Mouse (Mus musculus) hindbrain, embryonic 12.5 days (tissue): ENCODE measurements around the gene Ccdc80. TPM values are rescaled to one million over a fixed set of nuclear protein-coding genes. Genes with fewer than 3 reads are reported as not detected.
A peak's percentile ranks its signal among the peaks of the same experiment; 100 is the strongest.

Experiments
- ATAC-seq: fragments of 200-750 bp; cut with Nextera tagmentation; 2 replicates; pipeline ENCODE4 v1.8.0; 2017; ENCODE audit warnings: moderate TSS enrichment; ENCODE audit not compliant: low FRiP score
- H3K27ac ChIP-seq: fragments of 300-500 bp; sonication (generic); 2 replicates; pipeline ENCODE4 v1.5.1; 2016; ENCODE audit warnings: mild to moderate bottlenecking
- H3K27me3 ChIP-seq: fragments of 300-500 bp; sonication (generic); 2 replicates; pipeline ENCODE4 v1.6.1; 2016; ENCODE audit warnings: mild to moderate bottlenecking
- H3K36me3 ChIP-seq: fragments of 300-500 bp; sonication (generic); 2 replicates; pipeline ENCODE4 v1.6.1; 2016; ENCODE audit warnings: mild to moderate bottlenecking
- H3K4me1 ChIP-seq: fragments of 300-500 bp; sonication (generic); 2 replicates; pipeline ENCODE4 v1.6.1; 2016
- H3K4me2 ChIP-seq: fragments of 300-500 bp; sonication (generic); replicated peaks from 2 replicates; pipeline ENCODE4 v1.6.1; 2016; ENCODE audit warnings: mild to moderate bottlenecking
- H3K4me3 ChIP-seq: fragments of 300-500 bp; sonication (generic); 2 replicates; pipeline ENCODE4 v1.5.1; 2016; ENCODE audit warnings: mild to moderate bottlenecking
- H3K9ac ChIP-seq: fragments of 300-500 bp; sonication (generic); 2 replicates; pipeline ENCODE4 v1.6.1; 2016; ENCODE audit warnings: mild to moderate bottlenecking, moderate library complexity
- H3K9me3 ChIP-seq: fragments of 300-500 bp; sonication (generic); replicated peaks from 2 replicates; pipeline ENCODE4 v1.6.1; 2016; ENCODE audit warnings: mild to moderate bottlenecking
- WGBS: fragments of 180-500 bp; shearing (Covaris S2); methylation state at CpG from one replicate; pipeline ENCODE4 v1.1.7; 2016; 5-methylcytosine and 5-hydroxymethylcytosine counted together
- polyA plus RNA-seq: library from polyadenylated mRNA; unstranded; fragments of >200 nt; fragmentation: Nextera tagmentation; extraction: Ambion mirVana; gene quantifications from 2 replicates; pipeline ENCODE4 v1.2.1, GENCODE M21; 2016

Ccdc80 gene
- polyA plus RNA-seq, 1 experiment from 2014 or later, result 28.3 TPM

DNA sequence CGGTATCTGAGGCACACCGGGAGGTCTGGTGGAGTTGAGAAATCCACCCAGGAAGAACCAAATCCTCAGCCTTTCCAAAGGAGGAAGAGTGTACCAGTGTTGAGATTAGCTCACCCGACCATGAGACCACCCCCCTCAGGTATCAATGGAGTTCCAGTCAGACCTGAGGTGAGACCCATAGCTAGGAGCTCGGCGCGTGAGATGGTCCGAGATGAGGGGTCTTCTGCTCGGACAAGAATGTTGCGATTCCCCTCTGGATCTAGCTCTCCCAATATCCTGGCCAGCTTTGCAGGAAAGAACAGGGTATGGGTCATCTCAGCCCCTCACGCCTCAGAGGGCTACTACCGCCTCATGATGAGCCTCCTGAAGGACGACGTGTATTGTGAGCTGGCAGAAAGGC, 1.8 kb downstream of the Ccdc80 start:
- no peak overlapping the region for H3K27ac ChIP-seq
- H3K9ac ChIP-seq, result no peak overlapping the region
- H3K9me3 ChIP-seq, result no peaks in the 10 kb centered on the region
- H3K4me2 ChIP-seq, result 0 out of 2 replicates have a peak overlapping the region, but pooled peaks have one; percentile 13
- no peak for ATAC-seq
- no peak overlapping the region for H3K4me3 ChIP-seq
- no peaks in the 10 kb centered on the region for H3K36me3 ChIP-seq
- peaks cover 9% of the 10 kb centered on the region; the same call in 1 of the 2 replicates for H3K4me1 ChIP-seq
- no peaks in the 10 kb centered on the region for H3K27me3 ChIP-seq
- WGBS, result 92% methylated on average over 13 of the region's 13 CpGs

DNA sequence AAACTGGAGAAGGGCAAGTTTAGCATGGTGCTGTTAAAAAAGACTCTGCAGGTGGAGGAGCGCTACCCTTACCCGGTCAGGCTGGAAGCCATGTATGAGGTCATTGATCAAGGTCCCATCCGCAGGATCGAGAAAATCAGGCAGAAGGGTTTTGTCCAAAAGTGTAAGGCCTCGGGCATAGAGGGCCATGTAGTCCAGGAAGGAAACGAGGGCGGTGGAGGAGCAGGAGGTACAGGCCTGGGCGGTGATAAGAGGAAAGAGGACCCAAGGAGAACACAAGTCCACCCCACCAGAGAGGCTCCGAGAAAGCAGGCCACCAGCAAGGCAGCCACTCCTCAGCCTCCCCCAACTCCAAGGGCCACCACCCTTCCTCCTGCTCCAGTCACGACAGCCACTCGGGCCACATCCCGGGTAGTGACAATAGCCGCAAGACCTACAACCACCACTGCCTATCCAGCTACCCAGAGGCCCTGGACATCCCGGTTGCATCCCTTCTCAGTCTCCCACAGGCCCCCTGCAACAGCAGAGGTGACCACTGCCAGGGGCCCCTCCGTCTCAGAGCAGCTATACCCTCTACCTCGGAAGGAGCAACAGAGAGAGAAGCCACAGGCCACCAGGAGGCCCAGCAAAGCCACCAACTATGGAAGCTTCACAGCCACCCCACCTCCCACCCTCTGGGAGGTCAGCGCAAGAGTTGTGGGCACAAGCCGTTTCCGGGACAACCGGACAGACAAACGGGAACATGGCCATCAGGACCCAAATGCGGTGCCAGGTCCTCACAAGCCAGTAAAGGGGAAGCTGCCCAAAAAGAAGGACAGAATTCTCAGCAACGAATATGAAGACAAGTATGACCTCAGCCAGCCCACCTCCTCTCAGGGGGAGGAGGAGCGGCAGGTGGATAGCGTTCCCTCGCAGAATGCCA, 2.6 kb downstream of the Ccdc80 start:
- WGBS, result 87% methylated on average over 26 of the region's 26 CpGs
- H3K9me3 ChIP-seq, result no peaks in the 10 kb centered on the region
- H3K36me3 ChIP-seq, result no peaks in the 10 kb centered on the region
- H3K4me3 ChIP-seq, result no peak overlapping the region
- no peak overlapping the region for H3K27ac ChIP-seq
- H3K27me3 ChIP-seq, result no peaks in the 10 kb centered on the region
- H3K9ac ChIP-seq, result no peak overlapping the region
- H3K4me2 ChIP-seq, result no peak overlapping the region
- H3K4me1 ChIP-seq, result peaks cover 9% of the 10 kb centered on the region; the same call in 1 of the 2 replicates
- ATAC-seq, result no peak

GRCm38 (mm10) chr16:45097467-45097866, 4.3 kb downstream of the Ccdc80 start:
- Histone ChIP-seq H3K4me2 (no peak overlapping the region), H3K27ac (no peak overlapping the region), H3K9ac (no peak overlapping the region), H3K27me3 (no peaks in the 10 kb centered on the region), H3K4me3 (no peak overlapping the region), H3K36me3 (no peaks in the 10 kb centered on the region), H3K4me1 (peaks cover 9% of the 10 kb centered on the region; the same call in 1 of the 2 replicates), H3K9me3 (no peaks in the 10 kb centered on the region)
- 97% methylated on average over 2 of the region's 2 CpGs for WGBS
- ATAC-seq, result no peak

- H3K27me3 ChIP-seq, result no peaks in the 10 kb centered on the region
- WGBS, result 56% methylated on average over 10 of the region's 10 CpGs
- peaks cover 9% of the 10 kb centered on the region; the same call in 1 of the 2 replicates for H3K4me1 ChIP-seq
- no peak overlapping the region for H3K4me3 ChIP-seq
- H3K9me3 ChIP-seq, result no peaks in the 10 kb centered on the region
- no peak for ATAC-seq
- no peak overlapping the region for H3K27ac ChIP-seq
- H3K4me2 ChIP-seq, result no peak overlapping the region
- H3K9ac ChIP-seq, result no peak overlapping the region
- no peaks in the 10 kb centered on the region for H3K36me3 ChIP-seq
These were observed 5.1 kb downstream of the Ccdc80 start for GRCm38 (mm10) chr16:45098186-45098885.

DNA sequence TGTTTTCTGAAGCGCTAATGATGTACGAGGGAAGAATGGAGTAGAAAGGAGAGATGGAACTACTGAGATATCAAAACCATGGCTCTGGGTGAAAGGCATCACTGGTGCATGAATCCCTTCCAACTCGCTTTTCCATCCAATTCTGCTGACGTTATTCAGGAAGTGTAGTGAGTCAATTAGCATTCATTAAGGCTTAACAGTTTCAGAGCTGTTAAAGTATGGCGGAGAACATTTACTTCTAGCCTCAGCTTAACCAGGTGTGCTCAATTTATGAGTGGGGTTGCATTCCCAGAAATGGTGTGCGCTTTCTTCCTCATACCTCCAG, 5.6 kb downstream of the Ccdc80 start:
- no peaks in the 10 kb centered on the region for H3K9me3 ChIP-seq
- no peak overlapping the region for H3K27ac ChIP-seq
- 70% methylated on average over 6 of the region's 6 CpGs for WGBS
- ATAC-seq, result no peak
- peaks cover 9% of the 10 kb centered on the region; the same call in 1 of the 2 replicates for H3K4me1 ChIP-seq
- H3K27me3 ChIP-seq, result no peaks in the 10 kb centered on the region
- H3K4me2 ChIP-seq, result no peak overlapping the region
- no peak overlapping the region for H3K9ac ChIP-seq
- H3K36me3 ChIP-seq, result no peaks in the 10 kb centered on the region
- H3K4me3 ChIP-seq, result no peak overlapping the region

DNA sequence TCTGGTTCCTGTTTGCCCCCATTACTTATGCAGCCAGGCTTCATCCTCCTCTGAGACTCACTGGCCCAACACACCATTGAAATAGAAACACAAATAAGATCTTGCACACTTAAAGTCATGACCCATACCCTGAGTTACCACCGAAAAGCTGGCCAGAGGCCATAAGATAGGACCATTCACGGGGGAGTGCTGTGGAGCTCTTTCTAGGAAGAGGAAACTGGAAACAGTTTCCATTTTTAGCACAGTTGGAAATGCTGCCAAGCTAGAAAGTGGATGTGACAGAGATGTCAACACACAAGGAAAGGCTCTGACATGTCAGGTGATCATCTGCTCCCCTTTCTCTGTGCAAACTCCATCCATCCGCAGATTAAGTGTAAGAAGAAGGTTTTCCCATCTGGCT, 7.7 kb downstream of the Ccdc80 start:
- no peak for ATAC-seq

GRCm38 (mm10) chr16:45104993-45105392, 11.8 kb downstream of the Ccdc80 start:
- Histone ChIP-seq H3K36me3 (no peaks in the 10 kb centered on the region), H3K4me3 (no peak overlapping the region), H3K27me3 (no peaks in the 10 kb centered on the region), H3K4me1 (no peaks in the 10 kb centered on the region), H3K9ac (no peak overlapping the region), H3K4me2 (no peak overlapping the region), H3K9me3 (no peaks in the 10 kb centered on the region), H3K27ac (no peak overlapping the region)
- no peak for ATAC-seq
- 63% methylated on average over 3 of the region's 3 CpGs for WGBS

More for the DNA sequence above, 7.7 kb downstream of the Ccdc80 start:
- WGBS, result 82% methylated on average over 3 of the region's 3 CpGs
- Histone ChIP-seq H3K4me1 (0 out of 2 replicates have a peak, but pooled peaks cover 4% of the 10 kb centered on the region), H3K9me3 (no peaks in the 10 kb centered on the region), H3K4me3 (no peak overlapping the region), H3K9ac (no peak overlapping the region), H3K27ac (no peak overlapping the region), H3K27me3 (no peaks in the 10 kb centered on the region), H3K4me2 (no peak overlapping the region), H3K36me3 (no peaks in the 10 kb centered on the region)

DNA sequence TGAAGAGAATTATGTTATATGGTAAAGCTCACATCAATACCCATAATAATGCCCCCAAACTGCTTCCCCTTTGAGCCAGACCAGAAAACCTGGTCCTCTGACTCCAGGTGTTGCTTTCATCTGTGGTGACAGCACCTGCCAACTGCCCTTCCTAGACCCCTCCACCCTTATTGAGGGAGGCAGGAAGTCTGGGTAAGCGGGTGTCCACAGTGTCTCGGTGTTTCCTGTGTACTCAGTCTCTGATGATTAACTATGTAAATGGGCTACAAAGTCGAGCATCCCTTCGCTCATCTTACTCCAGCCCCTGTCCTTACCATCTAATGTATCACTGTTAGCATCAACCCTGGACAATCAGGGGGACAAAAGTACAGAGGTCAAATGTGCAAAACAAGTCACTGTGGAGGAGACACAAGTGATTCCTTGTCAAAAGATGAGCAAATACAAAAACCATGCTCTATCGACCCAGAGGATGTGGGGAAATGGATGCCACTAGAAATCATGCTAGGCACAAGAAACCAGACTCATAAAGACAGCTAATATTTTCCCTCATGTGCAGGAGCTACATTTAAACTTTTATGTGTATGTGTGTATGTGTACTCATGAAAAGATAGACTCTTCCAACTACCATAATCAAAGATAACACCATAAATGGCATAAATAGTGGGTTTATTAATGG, 15.1 kb downstream of the Ccdc80 start:
- Histone ChIP-seq H3K9ac (no peak overlapping the region), H3K4me1 (no peaks in the 10 kb centered on the region), H3K27ac (no peak overlapping the region), H3K36me3 (no peaks in the 10 kb centered on the region), H3K4me3 (no peak overlapping the region), H3K27me3 (no peaks in the 10 kb centered on the region), H3K9me3 (no peaks in the 10 kb centered on the region), H3K4me2 (no peak overlapping the region)
- 74% methylated on average over 5 of the region's 5 CpGs for WGBS
- no peak for ATAC-seq

DNA sequence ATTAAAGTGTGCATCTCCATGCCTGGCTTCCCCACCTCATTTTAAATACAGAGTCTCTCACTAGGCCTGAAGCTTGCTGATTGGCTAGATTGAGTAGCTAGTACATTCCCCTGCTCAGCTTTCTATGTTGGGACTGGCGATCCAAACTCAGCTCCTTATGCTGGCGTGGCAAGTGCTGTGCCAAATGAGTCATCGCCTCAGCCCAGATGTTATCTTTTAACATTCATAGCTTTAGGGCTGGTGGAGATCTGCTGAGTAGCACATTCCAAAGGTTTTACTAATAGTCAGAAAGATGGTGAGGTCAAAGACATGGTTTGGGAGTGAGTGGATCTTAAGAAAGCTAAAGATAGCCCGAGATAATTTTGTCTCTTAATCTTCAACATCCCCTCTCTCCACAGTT, 17.3 kb downstream of the Ccdc80 start:
- H3K27ac ChIP-seq, result no peak overlapping the region
- no peak for ATAC-seq
- H3K4me2 ChIP-seq, result no peak overlapping the region
- no peaks in the 10 kb centered on the region for H3K4me1 ChIP-seq
- WGBS, result 47% methylated on average over 4 of the region's 4 CpGs
- no peaks in the 10 kb centered on the region for H3K27me3 ChIP-seq
- no peak overlapping the region for H3K9ac ChIP-seq
- H3K4me3 ChIP-seq, result no peak overlapping the region
- no peaks in the 10 kb centered on the region for H3K9me3 ChIP-seq
- no peaks in the 10 kb centered on the region for H3K36me3 ChIP-seq

- H3K4me2 ChIP-seq, result no peak overlapping the region
These were observed 24.0 kb downstream of the Ccdc80 start for GRCm38 (mm10) chr16:45117200-45117599.

DNA sequence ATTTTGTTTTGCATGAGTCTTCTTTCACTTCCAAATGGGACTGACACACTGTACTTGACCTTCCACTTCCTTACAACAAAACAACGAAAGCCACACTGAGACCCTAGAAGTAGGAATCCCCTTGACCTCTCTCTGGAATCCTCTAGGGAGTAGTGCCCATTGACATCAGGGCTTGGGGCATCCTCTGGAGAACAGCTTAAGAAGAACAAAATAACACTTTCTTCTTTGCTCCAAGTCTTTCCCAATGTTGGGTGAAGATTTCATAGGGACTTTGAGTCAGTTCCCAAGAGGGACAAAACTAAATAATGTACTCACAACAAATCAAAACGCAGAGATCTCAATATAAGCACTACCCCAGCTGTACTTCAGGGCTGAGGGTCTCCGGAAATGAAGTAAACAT, 25.6 kb downstream of the Ccdc80 start:
- Histone ChIP-seq H3K4me3 (no peak overlapping the region), H3K27ac (no peak overlapping the region), H3K27me3 (no peaks in the 10 kb centered on the region), H3K9ac (no peak overlapping the region), H3K4me1 (no peaks in the 10 kb centered on the region), H3K4me2 (no peak overlapping the region), H3K36me3 (no peaks in the 10 kb centered on the region), H3K9me3 (no peaks in the 10 kb centered on the region)
- ATAC-seq, result no peak
- 77% methylated on average over 3 of the region's 3 CpGs for WGBS

More at GRCm38 (mm10) chr16:45117200-45117599, 24.0 kb downstream of the Ccdc80 start:
- Histone ChIP-seq H3K36me3 (no peaks in the 10 kb centered on the region), H3K9me3 (no peaks in the 10 kb centered on the region), H3K27me3 (no peaks in the 10 kb centered on the region), H3K9ac (no peak overlapping the region), H3K4me1 (no peaks in the 10 kb centered on the region), H3K4me3 (no peak overlapping the region), H3K27ac (no peak overlapping the region)
- ATAC-seq, result no peak
- WGBS, result 88% methylated on average over 3 of the region's 3 CpGs

- no peaks in the 10 kb centered on the region for H3K9me3 ChIP-seq
- H3K9ac ChIP-seq, result no peak overlapping the region
- no peak overlapping the region for H3K27ac ChIP-seq
- no peaks in the 10 kb centered on the region for H3K4me1 ChIP-seq
- no peak overlapping the region for H3K4me2 ChIP-seq
- H3K4me3 ChIP-seq, result no peak overlapping the region
- ATAC-seq, result no peak
- 74% methylated on average over 5 of the region's 5 CpGs for WGBS
- no peaks in the 10 kb centered on the region for H3K27me3 ChIP-seq
- no peaks in the 10 kb centered on the region for H3K36me3 ChIP-seq
These were observed 27.7 kb downstream of the Ccdc80 start for GRCm38 (mm10) chr16:45120844-45121425.
